Mouse (Mus musculus): Measurements from ENCODE around the gene Bri3.
A peak's percentile ranks its signal among the peaks of the same experiment; 100 is the strongest.

The Bri3 gene

DNA sequence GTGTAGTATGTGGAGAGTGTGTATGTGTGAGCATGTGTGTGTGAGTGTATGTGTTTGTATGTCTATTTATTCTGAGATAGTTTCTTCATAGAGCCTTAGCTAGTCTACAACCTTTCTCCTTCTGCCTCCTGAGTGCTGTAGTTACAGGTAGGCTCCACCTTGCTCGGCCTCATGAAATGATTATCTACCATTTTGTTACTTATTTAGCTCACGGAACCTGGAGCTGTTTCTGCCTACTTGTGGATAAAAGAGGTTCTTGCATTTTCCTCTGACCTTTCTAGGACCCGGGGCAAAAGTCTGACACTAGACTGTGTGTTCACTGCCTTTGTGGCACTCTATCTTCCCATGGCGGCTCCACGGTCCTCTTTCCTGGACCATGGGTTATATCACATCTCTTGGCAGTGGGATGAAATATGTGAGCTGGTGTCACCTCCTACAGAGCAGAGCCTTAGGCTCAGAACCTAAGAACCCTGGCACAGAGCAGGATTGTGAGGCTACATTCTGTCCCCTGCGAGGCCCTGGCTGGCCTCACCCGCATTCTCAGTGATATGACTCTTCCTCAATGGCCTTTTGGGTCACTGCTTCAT, at the start of gene Bri3:
Gene Bri3 (plus strand): TSS at position 537 of the 587 bp plus-strand sequence.
- DNase-seq (ENCODE audit: low spot score), result no peak

GRCm38 (mm10) chr5:144195567-144195966, 48.7 kb upstream of the Bri3 start:
- DNase-seq (ENCODE audit: low spot score), result no peak

- DNase-seq (ENCODE audit: low spot score), result no peak
Measured at GRCm38 (mm10) chr5:144200616-144201015, 43.6 kb upstream of the Bri3 start.

GRCm38 (mm10) chr5:144202430-144202829, 41.8 kb upstream of the Bri3 start:
- no peak for DNase-seq (ENCODE audit: low spot score)

DNA sequence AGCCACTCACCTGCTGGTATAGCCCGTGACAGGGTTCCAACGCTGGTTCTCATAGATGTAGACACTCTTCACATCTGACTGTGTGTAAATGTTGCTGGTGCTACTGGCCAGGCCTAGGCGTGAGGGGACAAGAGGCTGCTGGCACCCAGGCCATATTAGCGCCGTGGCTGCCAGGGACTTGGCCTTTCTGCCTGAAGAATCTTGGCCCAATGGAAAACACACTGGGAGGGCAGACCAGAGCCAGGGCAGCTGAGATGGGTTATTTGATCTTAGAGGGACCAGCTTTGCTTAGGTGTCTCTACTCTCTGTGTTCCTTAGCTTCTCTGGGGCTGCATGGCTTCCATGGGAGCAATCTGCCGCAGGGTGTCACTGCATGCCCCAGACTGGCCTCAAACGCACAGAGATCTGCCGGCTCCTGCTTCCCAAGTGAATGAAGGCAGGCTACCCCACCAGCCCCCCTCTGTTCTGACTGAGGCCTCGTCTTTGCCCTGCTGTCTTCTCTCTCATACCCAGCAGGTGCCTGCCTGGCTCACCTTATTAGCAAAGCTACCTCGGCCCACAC, 40.8 kb upstream of the Bri3 start:
- DNase-seq (ENCODE audit: low spot score), result no peak

- no peak for DNase-seq (ENCODE audit: low spot score)
Measured at GRCm38 (mm10) chr5:144204303-144204702, 39.9 kb upstream of the Bri3 start.

- DNase-seq (ENCODE audit: low spot score), result no peak
Measured at GRCm38 (mm10) chr5:144204911-144205310, 39.3 kb upstream of the Bri3 start.

DNA sequence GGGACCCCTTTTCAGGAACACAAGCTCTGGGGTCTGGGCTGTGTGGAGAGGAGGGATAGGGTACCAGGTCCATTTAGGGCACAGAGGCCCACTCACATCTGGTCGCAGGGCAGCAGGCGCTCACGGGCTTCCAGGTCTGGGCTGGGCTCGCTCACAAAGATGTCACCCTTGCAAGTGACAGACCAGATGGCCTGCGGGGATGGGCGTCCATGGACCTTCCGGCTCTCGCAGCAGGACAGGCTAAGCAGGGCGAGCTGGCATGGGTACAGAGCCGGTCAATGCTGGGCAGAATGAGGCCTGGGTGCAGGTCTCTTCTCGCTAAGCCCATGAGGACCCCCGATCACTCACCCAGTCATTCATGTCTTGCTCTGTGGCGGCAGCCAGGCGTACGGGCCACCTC, 38.2 kb upstream of the Bri3 start:
- DNase-seq (ENCODE audit: low spot score), result no peak

DNA sequence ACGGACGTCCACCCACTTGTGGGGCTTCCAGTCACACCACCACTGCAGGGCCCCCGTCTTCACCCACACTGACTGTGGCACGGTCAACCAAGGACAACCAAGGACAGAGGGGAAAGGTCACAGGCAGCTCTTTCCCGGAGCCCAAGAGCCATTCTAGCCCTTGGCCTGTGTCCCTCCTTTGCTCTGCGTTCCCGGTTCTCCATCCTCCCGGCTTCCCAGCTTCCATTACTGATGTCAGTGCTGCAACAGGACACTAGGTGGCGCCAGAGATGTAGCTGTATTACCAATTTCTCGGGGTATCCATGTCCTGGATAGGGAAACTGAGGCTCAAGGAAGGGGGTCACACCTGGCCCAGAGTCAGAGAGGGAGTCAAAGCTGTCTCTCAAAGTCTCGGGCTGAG, 36.8 kb upstream of the Bri3 start:
- DNase-seq (ENCODE audit: low spot score), result peak; percentile 76

- peak; percentile 83 for DNase-seq (ENCODE audit: low spot score)
Measured at GRCm38 (mm10) chr5:144214453-144214852, 29.8 kb upstream of the Bri3 start.

DNA sequence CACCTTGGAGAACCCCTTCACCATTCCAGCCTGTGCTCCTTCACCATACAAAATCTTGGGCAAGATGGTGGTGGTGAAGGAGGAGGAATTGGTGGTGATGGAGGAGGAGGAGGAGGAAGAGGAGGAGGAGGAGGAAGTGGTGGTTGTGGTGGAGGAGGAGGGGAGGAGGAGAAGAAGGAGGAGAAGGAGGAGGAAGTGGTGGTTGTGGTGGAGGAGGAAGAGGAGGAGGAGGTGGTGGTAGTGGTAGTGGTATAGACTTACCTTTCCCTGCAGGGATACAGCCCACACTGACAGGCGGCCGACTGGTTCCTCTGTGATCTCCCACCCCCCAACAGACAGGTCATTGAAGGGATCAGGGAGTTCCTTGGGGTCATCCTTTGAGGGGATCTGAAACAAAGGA, 28.2 kb upstream of the Bri3 start:
- DNase-seq (ENCODE audit: low spot score), result no peak

DNA sequence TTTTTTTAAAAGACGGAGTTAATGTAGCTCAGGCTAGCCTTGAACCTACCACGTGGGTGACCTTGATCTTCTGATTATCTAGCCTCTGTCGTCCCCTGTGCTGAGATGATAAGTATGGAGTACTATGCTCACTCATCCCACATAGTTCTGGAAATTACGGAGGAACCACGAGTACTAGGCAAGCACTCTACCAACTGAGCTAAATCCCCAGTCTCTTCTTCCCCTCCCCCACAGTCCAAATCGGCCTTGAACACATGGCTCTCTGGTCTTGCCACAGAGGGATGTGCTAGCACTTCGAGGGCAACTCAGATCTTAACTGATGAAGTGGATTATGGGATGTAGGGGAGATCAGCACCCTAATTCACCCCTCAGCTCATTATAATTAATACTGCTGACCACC, 26.2 kb upstream of the Bri3 start:
- no peak for DNase-seq (ENCODE audit: low spot score)

DNA sequence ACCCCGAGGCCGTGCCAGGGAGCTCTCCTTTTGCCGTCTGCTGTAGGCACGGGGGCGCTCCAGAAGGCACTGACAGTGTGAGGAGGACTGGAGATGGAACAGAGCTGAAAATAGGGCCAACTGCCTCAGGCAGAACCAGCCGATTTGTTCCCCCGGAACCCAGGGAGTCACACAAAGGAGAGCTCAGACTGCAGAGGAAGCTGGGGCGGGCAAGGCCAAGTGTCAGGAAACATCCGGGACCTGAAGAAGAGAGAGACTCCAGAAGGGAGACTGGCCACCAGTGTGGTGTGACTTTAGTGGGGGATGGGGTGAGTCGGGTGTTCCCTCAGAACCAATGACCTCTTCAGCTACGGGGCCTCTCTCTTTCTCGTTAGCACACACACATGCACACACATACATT, 24.9 kb upstream of the Bri3 start:
- DNase-seq (ENCODE audit: low spot score), result no peak

DNA sequence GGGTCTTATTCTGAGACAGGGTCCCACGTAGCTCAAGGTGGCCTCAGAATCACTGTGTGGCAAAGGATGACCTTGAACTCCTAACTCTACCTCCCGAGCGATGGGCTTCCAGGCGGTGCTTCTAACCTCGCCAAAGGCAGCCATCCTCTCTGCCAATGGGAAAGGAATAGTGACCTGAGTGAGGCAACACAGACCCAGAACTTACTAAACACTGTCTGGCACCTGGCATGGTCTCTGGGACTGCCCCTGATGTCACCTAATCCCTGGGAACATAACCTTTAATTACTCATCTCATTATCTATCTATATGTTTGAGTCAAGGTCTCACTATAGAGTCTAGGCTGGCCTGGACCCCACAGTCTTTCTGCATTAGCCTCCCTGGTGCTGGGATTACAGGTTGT, 24.3 kb upstream of the Bri3 start:
- DNase-seq (ENCODE audit: low spot score), result no peak

- no peak for DNase-seq (ENCODE audit: low spot score)
Measured at GRCm38 (mm10) chr5:144221305-144221704, 22.9 kb upstream of the Bri3 start.

DNA sequence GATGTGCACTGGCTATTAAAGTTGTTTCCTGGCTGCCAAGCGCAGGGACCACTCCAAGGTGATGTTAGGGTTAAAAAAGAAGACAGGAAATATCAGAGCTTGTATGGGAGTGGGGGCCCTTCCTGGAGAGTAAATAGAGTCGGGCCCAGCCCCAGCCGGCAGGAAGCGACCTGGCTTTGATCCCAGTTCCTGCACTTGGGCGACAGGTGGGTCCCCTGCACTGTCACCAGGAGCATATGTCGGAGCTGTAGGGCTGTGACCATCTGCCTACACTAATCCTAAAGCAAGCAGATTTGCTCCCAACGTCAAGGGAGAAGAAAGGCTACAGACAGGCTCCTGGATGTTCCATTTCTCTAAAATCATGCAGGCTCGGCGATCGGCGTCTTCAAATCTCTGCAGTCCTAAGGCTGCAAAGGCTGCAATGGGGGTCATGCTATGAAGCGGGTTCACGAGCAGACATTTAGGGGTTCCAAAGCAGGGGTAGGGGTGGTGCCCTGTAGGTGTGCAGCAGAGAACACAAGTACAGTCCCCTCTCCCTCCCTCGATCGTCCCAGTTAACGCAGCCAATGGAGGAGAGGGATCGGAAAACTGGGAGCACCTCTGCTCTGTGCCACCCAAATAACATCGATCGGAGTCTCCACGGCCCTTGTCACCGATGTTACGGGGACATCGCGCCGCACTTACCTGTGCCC, 21.3 kb upstream of the Bri3 start:
- no peak for DNase-seq (ENCODE audit: low spot score)

- peak; percentile 94 for DNase-seq (ENCODE audit: low spot score)
Measured at GRCm38 (mm10) chr5:144223503-144223862, 20.8 kb upstream of the Bri3 start, which contains the start of gene Tecpr1. Tecpr1 (minus strand) TSS chr5:144223615.

DNA sequence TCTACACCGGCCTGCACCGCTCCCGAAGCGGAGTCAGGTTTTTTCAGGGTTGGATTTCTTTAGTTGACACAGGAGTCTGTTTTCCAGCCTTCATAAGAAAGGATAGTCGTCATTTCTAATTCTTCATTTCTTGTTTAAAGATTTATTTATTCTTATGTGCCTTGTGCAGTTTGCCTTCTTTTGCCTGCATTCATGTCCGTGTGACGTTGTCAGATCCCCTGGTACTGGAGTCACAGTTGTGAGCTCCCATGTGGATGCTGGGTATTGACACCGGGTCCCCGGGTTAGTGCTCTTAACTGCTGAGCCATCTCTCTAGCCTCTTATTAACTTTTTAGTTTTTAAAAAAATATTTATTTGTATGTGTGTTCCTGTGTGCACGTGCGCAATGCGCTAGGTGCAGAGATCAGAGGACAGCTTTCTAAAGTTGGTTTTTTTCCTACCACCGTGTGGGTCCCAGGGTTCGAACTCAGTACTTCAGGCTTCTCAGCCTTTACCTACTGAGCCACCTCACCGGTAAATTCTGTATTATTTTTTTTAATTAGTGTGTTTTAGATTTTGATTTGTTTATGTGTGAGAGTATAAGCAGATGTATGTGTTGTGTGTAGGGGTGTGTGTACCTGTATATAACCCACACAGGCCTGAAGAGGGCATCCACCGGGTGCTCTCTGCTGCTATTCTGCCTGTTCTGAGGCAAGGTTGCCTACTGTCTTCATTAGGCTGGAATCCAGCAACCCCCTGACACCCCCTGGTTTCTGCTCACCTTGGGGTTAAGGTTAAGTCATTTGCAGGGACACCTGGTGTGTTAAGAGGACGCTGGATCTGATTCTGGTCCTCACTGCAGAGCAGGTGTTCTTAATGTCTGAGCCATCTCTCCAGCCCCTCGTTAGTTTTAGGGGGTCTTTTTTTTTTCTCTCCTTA, 20.1 kb upstream of the Bri3 start:
- no peak for DNase-seq (ENCODE audit: low spot score)

- no peak for DNase-seq (ENCODE audit: low spot score)
Measured at GRCm38 (mm10) chr5:144226220-144226619, 18.0 kb upstream of the Bri3 start.

DNA sequence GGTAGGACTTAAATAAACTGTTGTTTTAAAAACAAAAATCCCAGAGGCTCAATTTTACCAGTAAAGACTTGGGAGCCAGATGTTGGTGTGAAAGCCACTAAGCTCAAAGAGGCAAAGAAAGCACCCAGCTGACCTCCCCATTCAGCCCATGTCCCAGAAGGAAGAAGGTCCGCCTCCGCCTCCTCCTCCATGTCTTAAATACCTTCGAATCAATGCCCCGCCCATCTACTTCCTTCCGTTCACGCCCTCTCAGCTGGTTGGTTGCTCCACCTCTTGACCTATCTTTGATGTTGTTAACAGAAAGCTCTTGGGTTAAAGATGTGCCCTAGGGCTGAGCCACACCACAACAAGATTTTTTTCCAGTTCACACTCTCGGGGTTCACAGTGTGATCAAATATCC, 14.0 kb upstream of the Bri3 start:
- DNase-seq (ENCODE audit: low spot score), result no peak

- DNase-seq (ENCODE audit: low spot score), result no peak
Measured at GRCm38 (mm10) chr5:144231410-144231809, 12.8 kb upstream of the Bri3 start.

GRCm38 (mm10) chr5:144232531-144232930, 11.7 kb upstream of the Bri3 start:
- no peak for DNase-seq (ENCODE audit: low spot score)

DNA sequence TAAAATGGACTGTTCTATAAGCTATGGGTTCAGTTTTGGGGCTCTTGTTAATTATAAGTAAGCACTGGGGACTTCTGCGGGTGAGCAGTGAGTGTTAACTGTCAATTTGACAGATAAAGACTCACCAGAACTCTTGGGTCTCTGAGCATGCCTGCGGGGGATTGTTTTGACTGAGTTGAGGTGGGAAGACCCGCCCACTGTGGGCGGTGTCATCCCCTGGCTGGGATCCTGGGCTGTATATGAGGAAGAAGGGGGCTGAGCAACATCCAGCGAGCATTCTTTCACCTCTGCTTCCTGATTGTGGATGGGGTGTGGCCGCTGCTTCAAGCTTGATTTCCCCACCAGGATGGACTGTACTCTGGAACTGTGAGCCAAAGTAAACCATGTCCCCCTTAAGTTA, 10.0 kb upstream of the Bri3 start:
- no peak for DNase-seq (ENCODE audit: low spot score)

Data from testis, postnatal 10 days (tissue).